In genomic region chr1:43694076-43694475, GRCm38 (mm10) we compare ENCODE assay signal across 12 mouse cellular contexts. TPM values are rescaled to one million over a fixed set of nuclear protein-coding genes. Genes with fewer than 3 reads are reported as not detected.
DNase-seq lines count a peak whose midpoint lies in the region; ATAC-seq lines count a peak whose summit lies in the region.
"Had no signal": no experiment of that assay in that cellular context is flagged by ENCODE, and none has a peak within 500 bp of the region (broad histone marks: within the 10 kb centered on the region; RNA-seq: fewer than 3 reads in every experiment).

No protein-coding gene starts in this region.

- peaks cover 12 to 27% of the 10 kb centered on the region in 2 experiments for H3K4me1 ChIP-seq in heart, embryonic 14.5 days (ENCODE audit: control insufficient read depth in 2 of 2, insufficient read depth in 2 of 2, low read length in 2 of 2)
- H3K4me1 ChIP-seq in kidney, embryonic 15.5 days, result peaks cover 25% of the 10 kb centered on the region
- peaks cover 20% of the 10 kb centered on the region for H3K4me1 ChIP-seq in embryonic facial prominence, embryonic 14.5 days (ENCODE audit: control insufficient read depth, insufficient read depth, low read length)

- H3K9ac ChIP-seq in heart, embryonic 14.5 days (ENCODE audit: low read length), result no peak overlapping the region; the same call in 1 of the 2 replicates
- H3K9ac ChIP-seq in kidney, embryonic 15.5 days, result no peak overlapping the region
- H3K9ac ChIP-seq in embryonic facial prominence, embryonic 14.5 days (ENCODE audit: low read depth, low read length), result no peak overlapping the region
- H3K9ac ChIP-seq: neural tube, embryonic 12.5 days had no signal

- no peak for ATAC-seq in heart, embryonic 14.5 days (ENCODE audit: insufficient number of reproducible peaks, insufficient read depth, low FRiP score, low read depth)
- ATAC-seq in kidney, embryonic 15.5 days (replicated peaks; ENCODE audit: low FRiP score), result no peak
- ATAC-seq in embryonic facial prominence, embryonic 14.5 days (ENCODE audit: low read depth), result no peak
- ATAC-seq: activated CD4-positive, CD25-positive, alpha-beta regulatory T cell, adult 4 months had no signal

- H3K27me3 ChIP-seq in heart, embryonic 14.5 days (ENCODE audit: control insufficient read depth, insufficient read depth, low read length), result no peaks in the 10 kb centered on the region
- H3K27me3 ChIP-seq in kidney, embryonic 15.5 days, result no peaks in the 10 kb centered on the region
- H3K27me3 ChIP-seq in embryonic facial prominence, embryonic 14.5 days (replicated peaks; ENCODE audit: control insufficient read depth, insufficient read depth, low read length), result no peaks in the 10 kb centered on the region
- H3K27me3 ChIP-seq: neural tube, embryonic 12.5 days had no signal

- no peak overlapping the region for H3K4me2 ChIP-seq in heart, embryonic 14.5 days (ENCODE audit: low read length)
- H3K4me2 ChIP-seq in kidney, embryonic 15.5 days, result no peak overlapping the region
- no peak overlapping the region for H3K4me2 ChIP-seq in embryonic facial prominence, embryonic 14.5 days (ENCODE audit: low read depth, low read length)
- H3K4me2 ChIP-seq: liver, embryonic 11.5 days; neural tube, embryonic 12.5 days had no signal

- H3K36me3 ChIP-seq in heart, embryonic 14.5 days (ENCODE audit: control insufficient read depth, insufficient read depth, low read length), result no peaks in the 10 kb centered on the region
- H3K36me3 ChIP-seq in kidney, embryonic 15.5 days, result no peaks in the 10 kb centered on the region
- H3K36me3 ChIP-seq in embryonic facial prominence, embryonic 14.5 days (ENCODE audit: control insufficient read depth, insufficient read depth, low read length), result no peaks in the 10 kb centered on the region
- H3K36me3 ChIP-seq: neural tube, embryonic 12.5 days had no signal

- peak; percentile 16 to 29 for DNase-seq in cerebellum, postnatal 14 days
- no peak for DNase-seq in cerebellum, adult 9-11 months
- DNase-seq in heart, adult 18-20 months, result no peak
- DNase-seq in kidney, postnatal 14 days, result no peak
- no peak for DNase-seq in embryonic facial prominence, embryonic 14.5 days (ENCODE audit: low spot score)
- no peak for DNase-seq in adrenal gland, postnatal 36 days

- H3K9me3 ChIP-seq in heart, embryonic 14.5 days (ENCODE audit: control insufficient read depth, low read length), result no peaks in the 10 kb centered on the region
- 0 out of 2 replicates have a peak, but pooled peaks cover under 1% of the 10 kb centered on the region for H3K9me3 ChIP-seq in kidney, embryonic 15.5 days (replicated peaks)
- H3K9me3 ChIP-seq in embryonic facial prominence, embryonic 14.5 days (ENCODE audit: control insufficient read depth, low read length), result 0 out of 2 replicates have a peak, but pooled peaks cover 6% of the 10 kb centered on the region
- H3K9me3 ChIP-seq: neural tube, embryonic 12.5 days had no signal

- 69% methylated on average over 3 of the region's 3 CpGs for WGBS in heart, embryonic 14.5 days
- WGBS in kidney, embryonic 15.5 days, result 78% methylated on average over 3 of the region's 3 CpGs
- 54% methylated on average over 3 of the region's 3 CpGs for WGBS in embryonic facial prominence, embryonic 14.5 days

- no peak overlapping the region for H3K4me3 ChIP-seq in heart, embryonic 14.5 days (ENCODE audit: control insufficient read depth in 1 of 2, insufficient read depth in 1 of 2, low read depth in 1 of 2, low read length in 2 of 2)
- H3K4me3 ChIP-seq in kidney, embryonic 15.5 days (replicated peaks), result no peak overlapping the region
- no peak overlapping the region for H3K4me3 ChIP-seq in embryonic facial prominence, embryonic 14.5 days (ENCODE audit: low read depth, low read length)
- H3K4me3 ChIP-seq: neural tube, embryonic 12.5 days had no signal

- peak overlapping the region; percentile 91 to 93; a peak in 3 of 4 replicates for H3K27ac ChIP-seq in heart, embryonic 14.5 days (replicated peaks in 1 of 2; ENCODE audit: control insufficient read depth in 1 of 2, insufficient read depth in 1 of 2, low read depth in 2 of 2, low read length in 2 of 2)
- H3K27ac ChIP-seq in kidney, embryonic 15.5 days, result peak overlapping the region; percentile 92
- peak overlapping the region; percentile 75 for H3K27ac ChIP-seq in embryonic facial prominence, embryonic 14.5 days (replicated peaks; ENCODE audit: low read depth, low read length)

RNA-seq across cellular contexts. Expression of gene 1500015O10Rik, which starts 36.3 kb away (rescaled TPM):
- polyA plus RNA-seq in heart, embryonic 14.5 days (2014; fragmentation: Nextera tagmentation; extraction: Ambion mirVana), result 12.7 and 19.0 TPM in 2 replicates
- total RNA-seq in heart, adult 18-20 months (2021), result 1 to 10 TPM; 1.5 to 3.9 TPM
- polyA plus RNA-seq in kidney, embryonic 15.5 days (2015; fragmentation: Nextera tagmentation; extraction: Ambion mirVana), result 8.4 and 10.6 TPM in 2 replicates
- 93.9 and 107 TPM in 2 replicates for polyA plus RNA-seq in embryonic facial prominence, embryonic 14.5 days (2014; fragmentation: Nextera tagmentation; extraction: Ambion mirVana)
- total RNA-seq in adrenal gland, postnatal 36 days (2021), result 100 to 1,000 TPM; 187 to 227 TPM
- total RNA-seq: common myeloid progenitor, adult 5-6 weeks had no signal
- polyA plus RNA-seq: activated CD4-positive, CD25-positive, alpha-beta regulatory T cell, adult 4 months had no signal

Comparison
In these comparisons a context has a peak if more than half of its experiments do, and no peak if none do; other contexts are left out.
1. DNase-seq: peak in cerebellum, postnatal 14 days (2 of 2); none in cerebellum, adult 9-11 months (single experiment), heart, adult 18-20 months (0 of 2), kidney, postnatal 14 days (single experiment), embryonic facial prominence, embryonic 14.5 days (single experiment) and adrenal gland, postnatal 36 days (0 of 2).
2. Peak in every context shown above with its lines, with median percentiles within 50 percentile points of each other: H3K27ac ChIP-seq.